24 mouse cellular contexts compared by ENCODE assay signal in the genomic region with DNA sequence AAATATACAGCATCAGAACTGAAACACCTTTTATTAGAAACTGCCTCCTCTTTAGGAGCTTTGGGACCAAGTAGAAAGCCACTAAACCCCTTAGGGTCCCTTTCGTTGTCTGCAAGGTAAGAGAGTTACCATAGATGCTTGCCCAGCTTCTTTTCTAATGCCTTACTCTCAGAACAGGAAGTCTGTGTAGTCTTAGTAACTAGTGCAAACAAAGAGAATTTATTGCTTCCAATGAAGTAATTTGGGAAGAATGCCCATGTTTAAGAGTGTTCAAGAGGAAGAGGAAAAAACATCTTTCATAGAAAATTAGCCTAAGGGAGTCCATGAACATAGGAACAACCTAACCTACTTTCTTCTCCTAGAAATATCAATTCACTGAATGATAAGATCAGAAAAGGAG.
DNase-seq lines count a peak whose midpoint lies in the region; ATAC-seq and TF ChIP-seq lines count a peak whose summit lies in the region.
"Had no signal": no experiment of that assay in that cellular context is flagged by ENCODE, and none has a peak within 500 bp of the region (broad histone marks: within the 10 kb centered on the region; RNA-seq: fewer than 3 reads in every experiment).

No protein-coding gene starts in this region.

- TF ChIP-seq CTCF in stomach, postnatal 0 days (IDR thresholded peaks at IDR 0.05; ENCODE audit: low read depth) = no peak

- no peak overlapping the region for H3K4me3 ChIP-seq in intestine, embryonic 16.5 days (ENCODE audit: low read length)
- H3K4me3 ChIP-seq in intestine, embryonic 15.5 days (replicated peaks) = no peak overlapping the region
- H3K4me3 ChIP-seq in lung, embryonic 15.5 days = no peak overlapping the region
- H3K4me3 ChIP-seq in stomach, embryonic 15.5 days (replicated peaks) = no peak overlapping the region
- H3K4me3 ChIP-seq in stomach, postnatal 0 days (ENCODE audit: low read depth, low read length) = no peak overlapping the region
- H3K4me3 ChIP-seq: erythroblast, embryonic 14.5 days; gastrocnemius, adult 2 months; hindbrain, embryonic 13.5 days; limb, embryonic 13.5 days; midbrain, embryonic 12.5 days had no signal

- no peaks in the 10 kb centered on the region for H3K9me3 ChIP-seq in intestine, embryonic 16.5 days (ENCODE audit: control insufficient read depth, low read length)
- H3K9me3 ChIP-seq in intestine, embryonic 15.5 days = no peaks in the 10 kb centered on the region
- H3K9me3 ChIP-seq in lung, embryonic 15.5 days = no peaks in the 10 kb centered on the region
- no peaks in the 10 kb centered on the region for H3K9me3 ChIP-seq in stomach, embryonic 15.5 days
- no peaks in the 10 kb centered on the region for H3K9me3 ChIP-seq in stomach, postnatal 0 days (ENCODE audit: control insufficient read depth, low read length)
- H3K9me3 ChIP-seq: hindbrain, embryonic 13.5 days; limb, embryonic 13.5 days; midbrain, embryonic 12.5 days had no signal

- WGBS in intestine, embryonic 16.5 days = 33% methylated on average over 1 of the region's 1 CpGs
- WGBS in intestine, embryonic 15.5 days = 36% methylated on average over 1 of the region's 1 CpGs
- WGBS in lung, embryonic 15.5 days = 33% methylated on average over 1 of the region's 1 CpGs
- 39% methylated on average over 1 of the region's 1 CpGs for WGBS in stomach, embryonic 15.5 days
- 30% methylated on average over 1 of the region's 1 CpGs for WGBS in stomach, postnatal 0 days

- H3K9ac ChIP-seq in intestine, embryonic 16.5 days (ENCODE audit: low read depth, low read length) = no peak overlapping the region
- no peak overlapping the region for H3K9ac ChIP-seq in intestine, embryonic 15.5 days
- H3K9ac ChIP-seq in lung, embryonic 15.5 days = no peak overlapping the region
- no peak overlapping the region for H3K9ac ChIP-seq in stomach, embryonic 15.5 days
- no peak overlapping the region for H3K9ac ChIP-seq in stomach, postnatal 0 days (ENCODE audit: low read length)
- H3K9ac ChIP-seq: hindbrain, embryonic 13.5 days; limb, embryonic 13.5 days; midbrain, embryonic 12.5 days had no signal

- no peak overlapping the region for H3K4me2 ChIP-seq in intestine, embryonic 16.5 days (ENCODE audit: low read depth, low read length)
- no peak overlapping the region for H3K4me2 ChIP-seq in intestine, embryonic 15.5 days (replicated peaks)
- H3K4me2 ChIP-seq in lung, embryonic 15.5 days = no peak overlapping the region
- H3K4me2 ChIP-seq in stomach, embryonic 15.5 days = no peak overlapping the region
- no peak overlapping the region for H3K4me2 ChIP-seq in stomach, postnatal 0 days (replicated peaks; ENCODE audit: low read depth)
- H3K4me2 ChIP-seq: hindbrain, embryonic 13.5 days; limb, embryonic 13.5 days; liver, embryonic 11.5 days; midbrain, embryonic 12.5 days had no signal

- 0 out of 2 replicates have a peak, but pooled peaks cover 4% of the 10 kb centered on the region for H3K4me1 ChIP-seq in intestine, embryonic 16.5 days (ENCODE audit: control insufficient read depth, insufficient read depth, low read length)
- H3K4me1 ChIP-seq in intestine, embryonic 15.5 days (replicated peaks) = no peaks in the 10 kb centered on the region
- H3K4me1 ChIP-seq in lung, embryonic 15.5 days = 0 out of 2 replicates have a peak, but pooled peaks cover 4% of the 10 kb centered on the region
- H3K4me1 ChIP-seq in stomach, embryonic 15.5 days = no peaks in the 10 kb centered on the region
- no peaks in the 10 kb centered on the region for H3K4me1 ChIP-seq in stomach, postnatal 0 days (replicated peaks; ENCODE audit: control insufficient read depth, insufficient read depth)
- H3K4me1 ChIP-seq: hindbrain, embryonic 13.5 days; midbrain, embryonic 12.5 days had no signal

- no peaks in the 10 kb centered on the region for H3K27me3 ChIP-seq in intestine, embryonic 16.5 days (replicated peaks; ENCODE audit: control insufficient read depth, insufficient read depth, low read length)
- no peaks in the 10 kb centered on the region for H3K27me3 ChIP-seq in intestine, embryonic 15.5 days (replicated peaks)
- H3K27me3 ChIP-seq in lung, embryonic 15.5 days = no peaks in the 10 kb centered on the region
- H3K27me3 ChIP-seq in stomach, embryonic 15.5 days (replicated peaks) = no peaks in the 10 kb centered on the region
- no peaks in the 10 kb centered on the region for H3K27me3 ChIP-seq in stomach, postnatal 0 days (ENCODE audit: control insufficient read depth, insufficient read depth, low read length)
- H3K27me3 ChIP-seq: hindbrain, embryonic 13.5 days; limb, embryonic 13.5 days; midbrain, embryonic 12.5 days had no signal

- ATAC-seq in intestine, embryonic 16.5 days = peak; percentile 33
- ATAC-seq in intestine, embryonic 15.5 days = no peak
- peak; percentile 46; the same call in 1 of the 2 replicates for ATAC-seq in lung, embryonic 15.5 days (ENCODE audit: borderline replicate concordance, extremely low read depth, low FRiP score, low TSS enrichment)
- 0 out of 2 replicates have a peak, but pooled peaks have one; percentile 31 for ATAC-seq in stomach, embryonic 15.5 days (ENCODE audit: insufficient read depth, low FRiP score, low read depth)
- ATAC-seq in stomach, postnatal 0 days (ENCODE audit: low FRiP score, low TSS enrichment) = no peak
- ATAC-seq: CD4-positive, CD25-positive, alpha-beta regulatory T cell, adult 4 months; forebrain, embryonic 16.5 days had no signal

- no peak for TF ChIP-seq EP300 in stomach, postnatal 0 days (optimal IDR thresholded peaks at IDR 0.05)

- no peak overlapping the region for H3K27ac ChIP-seq in intestine, embryonic 16.5 days (ENCODE audit: low read length)
- H3K27ac ChIP-seq in intestine, embryonic 15.5 days = no peak overlapping the region
- H3K27ac ChIP-seq in lung, embryonic 15.5 days = peak overlapping the region; percentile 33; the same call in 1 of the 2 replicates
- no peak overlapping the region for H3K27ac ChIP-seq in stomach, embryonic 15.5 days
- H3K27ac ChIP-seq in stomach, postnatal 0 days (replicated peaks) = no peak overlapping the region
- H3K27ac ChIP-seq: gastrocnemius, adult 2 months; hindbrain, embryonic 13.5 days; limb, embryonic 13.5 days; midbrain, embryonic 12.5 days had no signal

- H3K36me3 ChIP-seq in intestine, embryonic 16.5 days (ENCODE audit: control insufficient read depth, insufficient read depth, low read length) = no peaks in the 10 kb centered on the region
- no peaks in the 10 kb centered on the region for H3K36me3 ChIP-seq in intestine, embryonic 15.5 days
- H3K36me3 ChIP-seq in lung, embryonic 15.5 days = no peaks in the 10 kb centered on the region
- no peaks in the 10 kb centered on the region for H3K36me3 ChIP-seq in stomach, embryonic 15.5 days
- no peaks in the 10 kb centered on the region for H3K36me3 ChIP-seq in stomach, postnatal 0 days (ENCODE audit: control insufficient read depth, insufficient read depth, low read length)
- H3K36me3 ChIP-seq: hindbrain, embryonic 13.5 days; limb, embryonic 13.5 days; midbrain, embryonic 12.5 days had no signal

- no peak for DNase-seq in lung, adult 18-20 months
- no peak for DNase-seq in stomach, postnatal 0 days (ENCODE audit: low spot score)
- no peak for DNase-seq in adrenal gland, postnatal 25 days
- DNase-seq in testis, postnatal 10 days (ENCODE audit: low spot score) = no peak
- DNase-seq: adrenal gland, postnatal 14 days; cerebellum, adult 18-20 months; cerebellum, postnatal 10 days; gastrocnemius, adult 2 months; gastrocnemius, postnatal 36 days; kidney, adult 8-10 months; kidney, postnatal 25 days; thymus, adult 18-20 months; thymus, postnatal 25 days had no signal

Comparison
In these comparisons a context has a peak if more than half of its experiments do, and no peak if none do; other contexts are left out.
1. ATAC-seq: peak in intestine, embryonic 16.5 days (single experiment), lung, embryonic 15.5 days (single experiment) and stomach, embryonic 15.5 days (single experiment); none in intestine, embryonic 15.5 days (single experiment) and stomach, postnatal 0 days (single experiment).